Mouse (Mus musculus) hindbrain, embryonic 11.5 days (tissue): ENCODE measurements around the gene Mcoln2. TPM values are rescaled to one million over a fixed set of nuclear protein-coding genes. Genes with fewer than 3 reads are reported as not detected.

Experiments
- ATAC-seq: fragments of 200-750 bp; cut with Nextera tagmentation; 2 replicates; pipeline ENCODE4 v1.8.0; 2017; ENCODE audit warnings: mild to moderate bottlenecking, moderate TSS enrichment, moderate library complexity; ENCODE audit not compliant: low FRiP score
- DNase-seq: peaks from one replicate; pipeline ENCODE4 v3.0.0-alpha.2; 2015; ENCODE audit warnings: low spot score
- H3K27ac ChIP-seq: fragments of 300-500 bp; sonication (generic); 2 replicates; pipeline ENCODE4 v1.5.1; 2014; ENCODE audit warnings: mild to moderate bottlenecking, low read depth, low read length
- H3K27me3 ChIP-seq: fragments of 300-500 bp; sonication (generic); 2 replicates; pipeline ENCODE4 v1.6.1; 2014; ENCODE audit warnings: mild to moderate bottlenecking, low read length, moderate library complexity, mixed read lengths; ENCODE audit not compliant: control insufficient read depth, insufficient read depth
- H3K36me3 ChIP-seq: fragments of 300-500 bp; sonication (generic); 2 replicates; pipeline ENCODE4 v1.6.1; 2014; ENCODE audit warnings: mild to moderate bottlenecking, low read length, moderate library complexity, mixed read lengths; ENCODE audit not compliant: control insufficient read depth, insufficient read depth
- H3K4me1 ChIP-seq: fragments of 300-500 bp; sonication (generic); replicated peaks from 2 replicates; pipeline ENCODE4 v1.6.1; 2014; ENCODE audit warnings: low read length, mixed read lengths; ENCODE audit not compliant: control insufficient read depth, insufficient read depth
- H3K4me2 ChIP-seq: fragments of 300-500 bp; sonication (generic); replicated peaks from 2 replicates; pipeline ENCODE4 v1.6.1; 2014; ENCODE audit warnings: mild to moderate bottlenecking, low read depth, low read length
- H3K4me3 ChIP-seq: fragments of 300-500 bp; sonication (generic); 2 replicates; pipeline ENCODE4 v1.5.1; 2014; ENCODE audit warnings: low read depth, low read length
- H3K9ac ChIP-seq: fragments of 300-500 bp; sonication (generic); 2 replicates; pipeline ENCODE4 v1.6.1; 2014; ENCODE audit warnings: low read depth, low read length
- H3K9me3 ChIP-seq: fragments of 300-500 bp; sonication (generic); 2 replicates; pipeline ENCODE4 v1.6.1; 2016; ENCODE audit warnings: low read length; ENCODE audit not compliant: control insufficient read depth
- WGBS: fragments of 180-500 bp; shearing (Covaris S2); extraction: QIAGEN DNeasy Blood & Tissue Kit; methylation state at CpG from one replicate; pipeline ENCODE4 v1.1.7; 2014; 5-methylcytosine and 5-hydroxymethylcytosine counted together
- polyA plus RNA-seq: library from polyadenylated mRNA; unstranded; fragments of >200 nt; fragmentation: Nextera tagmentation; extraction: Ambion mirVana; gene quantifications from 2 replicates; pipeline ENCODE4 v1.2.1, GENCODE M21; 2014

Gene Mcoln2
- polyA plus RNA-seq, 1 experiment from 2014 or later: 0.28 TPM

DNA sequence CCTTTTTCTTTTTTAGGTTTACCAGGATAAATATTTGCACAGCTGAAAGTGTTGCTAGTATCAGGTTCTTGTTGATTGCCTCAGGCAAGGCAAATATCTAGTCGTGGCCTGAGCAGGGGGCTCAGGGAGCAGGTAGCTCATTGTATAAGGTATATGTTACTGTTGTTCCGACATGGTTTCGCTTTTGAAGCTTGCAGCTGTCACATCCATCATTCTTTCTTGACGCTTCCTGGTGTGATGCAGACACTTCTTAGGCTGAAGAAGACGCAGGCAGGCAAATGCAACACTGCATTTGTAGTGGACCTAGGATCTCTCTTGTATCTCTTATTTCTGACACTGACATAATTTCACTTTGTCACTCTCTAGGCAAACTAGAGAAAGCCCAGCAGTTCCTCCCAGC, 63.7 kb downstream of the Mcoln2 start:
- H3K27me3 ChIP-seq: no peaks in the 10 kb centered on the region
- ATAC-seq (no peak), DNase-seq (no peak)
- no peaks in the 10 kb centered on the region for H3K4me1 ChIP-seq
- H3K9me3 ChIP-seq: no peaks in the 10 kb centered on the region
- no peak overlapping the region for H3K4me2 ChIP-seq
- H3K27ac ChIP-seq: no peak overlapping the region
- H3K4me3 ChIP-seq: no peak overlapping the region
- H3K36me3 ChIP-seq: no peaks in the 10 kb centered on the region
- no peak overlapping the region for H3K9ac ChIP-seq
- WGBS: 50% methylated on average over 5 of the region's 5 CpGs

DNA sequence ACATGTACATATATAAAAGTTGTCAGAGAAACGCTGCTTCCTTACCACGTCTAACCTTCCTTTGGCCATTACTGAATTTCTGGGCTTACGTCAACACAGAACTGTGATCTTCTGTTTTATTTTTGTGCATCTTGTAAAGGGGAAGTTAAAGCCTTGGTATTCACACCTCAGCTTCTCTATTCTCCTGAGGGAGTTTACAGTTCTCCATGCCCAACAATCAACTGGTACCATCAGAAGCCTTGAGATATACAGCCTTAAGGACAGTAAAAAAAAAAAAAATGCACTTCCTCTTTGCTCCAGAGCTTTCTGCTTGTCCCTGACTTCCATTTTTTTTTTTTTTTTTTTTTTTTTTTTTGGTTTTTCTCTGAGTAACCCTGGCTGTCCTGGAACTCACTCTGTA, 66.9 kb downstream of the Mcoln2 start:
- 92% methylated on average over 3 of the region's 3 CpGs for WGBS
- H3K9me3 ChIP-seq: no peaks in the 10 kb centered on the region

DNA sequence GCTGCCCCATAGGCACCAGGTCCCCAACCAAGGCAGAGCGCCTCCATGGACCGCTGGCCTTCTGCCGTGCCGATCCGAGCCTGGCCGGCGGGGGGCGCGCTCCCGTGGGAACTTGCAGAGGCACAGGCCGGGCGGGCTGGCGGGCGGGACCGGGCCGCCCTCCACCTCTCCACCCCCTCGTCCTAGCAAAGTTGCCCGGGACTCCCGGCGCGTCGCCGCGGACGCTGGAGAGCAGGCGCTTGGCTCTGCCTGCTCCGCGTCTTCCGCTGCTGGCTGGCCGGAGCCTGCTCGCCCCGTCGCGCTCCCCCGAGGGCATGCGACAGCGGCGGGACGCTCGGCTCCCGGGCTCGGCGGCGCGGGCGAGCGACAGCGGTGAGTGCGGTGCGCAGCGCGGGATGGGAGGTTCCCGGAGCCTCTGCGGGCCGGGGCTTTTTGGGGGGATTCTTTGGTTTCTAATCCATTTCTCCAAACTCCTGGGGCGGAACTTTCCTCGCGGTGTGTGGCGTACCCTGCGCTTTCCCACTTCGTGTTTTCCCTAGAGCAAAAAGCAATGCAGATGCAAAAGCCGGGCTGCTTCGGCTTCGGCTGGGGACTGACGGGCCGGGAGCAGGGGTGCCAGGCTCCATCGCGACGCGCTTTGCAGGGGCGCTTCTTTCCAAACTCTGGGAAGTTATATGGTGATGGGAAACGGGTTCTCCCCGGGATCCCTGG, 71.3 kb downstream of the Mcoln2 start, which contains the start of gene Lpar3:
TSS of gene Lpar3 (plus strand) at position 188 of the 711 bp plus-strand sequence.
- under 1% methylated on average over 57 of the region's 73 CpGs for WGBS
- peaks cover 29% of the 10 kb centered on the region for H3K27me3 ChIP-seq
- ATAC-seq (peak; percentile 86), DNase-seq (peak; percentile 84)
- H3K36me3 ChIP-seq: no peaks in the 10 kb centered on the region
- no peak within 1 kb of the TSS for H3K27ac ChIP-seq
- H3K9ac ChIP-seq: peak within 1 kb of the TSS; percentile 38; the same call in 1 of the 2 replicates
- peaks cover 4% of the 10 kb centered on the region; the same call in 1 of the 2 replicates for H3K4me1 ChIP-seq
- H3K4me2 ChIP-seq: peak within 1 kb of the TSS; percentile 84
- H3K9me3 ChIP-seq: no peaks in the 10 kb centered on the region
- peak within 1 kb of the TSS; percentile 50 for H3K4me3 ChIP-seq

More for the DNA sequence above, 66.9 kb downstream of the Mcoln2 start:
- Histone ChIP-seq H3K4me2 (no peak overlapping the region), H3K4me1 (peaks cover 4% of the 10 kb centered on the region; the same call in 1 of the 2 replicates), H3K36me3 (no peaks in the 10 kb centered on the region), H3K27ac (no peak overlapping the region), H3K27me3 (peaks cover 17% of the 10 kb centered on the region), H3K4me3 (no peak overlapping the region), H3K9ac (no peak overlapping the region)
- DNase-seq (no peak), ATAC-seq (no peak)

DNA sequence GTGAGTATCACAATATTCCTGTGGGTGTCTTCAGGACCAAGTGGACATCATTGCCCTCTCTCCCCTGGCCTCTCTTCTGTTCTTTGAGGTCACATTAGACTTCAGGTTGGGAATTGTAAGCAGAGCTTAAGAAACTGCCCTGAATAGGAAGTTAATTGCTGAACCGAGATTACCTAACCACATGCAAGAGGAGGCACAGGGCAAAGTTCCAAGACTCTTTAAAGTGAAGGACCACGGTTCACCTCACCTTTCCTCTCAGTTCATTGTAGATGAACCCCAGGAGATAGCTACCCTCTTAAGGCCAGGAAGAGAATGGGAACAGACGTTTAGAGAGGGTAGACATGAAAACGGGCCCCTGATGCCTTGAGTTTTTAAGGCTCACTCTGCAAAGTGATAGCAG, 74.6 kb downstream of the Mcoln2 start:
- Histone ChIP-seq H3K4me1 (peaks cover 6% of the 10 kb centered on the region; the same call in 1 of the 2 replicates), H3K36me3 (no peaks in the 10 kb centered on the region), H3K9me3 (no peaks in the 10 kb centered on the region), H3K27me3 (peaks cover 27% of the 10 kb centered on the region), H3K4me2 (no peak overlapping the region), H3K4me3 (no peak overlapping the region), H3K9ac (no peak overlapping the region), H3K27ac (no peak overlapping the region)
- DNase-seq: no peak
- WGBS: 87% methylated on average over 4 of the region's 4 CpGs
- ATAC-seq: no peak

DNA sequence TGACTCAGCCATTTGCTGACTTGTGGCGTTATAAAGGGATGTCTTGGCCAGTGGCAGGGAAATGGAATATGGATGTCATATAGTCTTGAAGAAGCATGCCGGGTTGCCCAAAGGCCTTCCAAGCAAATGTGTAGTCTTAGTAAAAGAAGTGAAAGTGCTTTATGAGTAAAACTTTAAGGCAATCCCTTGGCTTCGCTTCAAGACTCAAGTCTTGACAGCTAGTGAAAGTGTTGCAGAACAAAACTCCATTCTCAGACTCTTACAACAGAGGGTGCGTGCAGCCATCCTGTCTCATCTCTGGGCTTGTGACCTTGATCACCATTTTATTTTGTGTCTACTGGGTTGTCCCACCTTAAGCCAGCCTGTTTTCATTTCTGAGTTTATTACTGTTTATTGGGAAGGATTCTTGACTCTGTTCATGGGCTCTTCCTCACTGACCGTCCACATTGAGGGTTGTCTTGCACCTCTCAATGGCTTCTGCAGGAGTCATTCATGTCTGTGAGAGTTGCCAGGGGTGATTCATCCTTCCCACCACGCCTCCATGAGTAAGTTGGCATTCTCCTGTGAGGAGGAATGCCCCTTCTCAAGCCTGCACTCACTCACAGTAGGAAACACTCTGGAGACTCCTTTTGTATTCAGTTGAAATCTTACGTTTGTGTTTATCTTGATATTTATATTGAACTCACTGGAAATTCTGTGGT, 75.6 kb downstream of the Mcoln2 start:
- Histone ChIP-seq H3K27ac (no peak overlapping the region), H3K9me3 (no peaks in the 10 kb centered on the region), H3K9ac (no peak overlapping the region), H3K4me2 (no peak overlapping the region), H3K4me1 (peaks cover 6% of the 10 kb centered on the region; the same call in 1 of the 2 replicates), H3K27me3 (peaks cover 25% of the 10 kb centered on the region), H3K4me3 (no peak overlapping the region), H3K36me3 (no peaks in the 10 kb centered on the region)
- 81% methylated on average over 7 of the region's 7 CpGs for WGBS
- DNase-seq: no peak
- ATAC-seq: no peak

DNA sequence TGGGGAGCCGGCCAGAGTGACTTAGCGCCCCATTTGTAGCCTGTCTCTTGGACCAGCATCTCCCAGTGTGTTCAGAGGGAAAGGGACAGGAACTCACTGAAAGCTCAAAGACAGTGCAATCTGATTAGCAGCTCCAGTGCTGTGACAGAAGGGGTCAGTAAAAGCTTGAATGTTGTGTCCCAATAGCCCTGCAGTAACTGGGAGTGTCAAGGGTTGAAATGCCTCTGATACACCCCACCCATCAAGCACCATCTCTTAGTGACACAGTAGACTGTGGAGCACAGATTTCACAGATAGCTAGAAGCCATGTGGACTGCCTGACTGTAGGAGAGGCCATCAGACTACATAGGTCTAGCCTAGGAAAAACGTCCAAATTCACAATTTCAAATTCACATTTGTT, 77.8 kb downstream of the Mcoln2 start:
- ATAC-seq (no peak), DNase-seq (no peak)
- Histone ChIP-seq H3K27ac (no peak overlapping the region), H3K4me2 (no peak overlapping the region), H3K4me1 (0 out of 2 replicates have a peak, but pooled peaks cover 2% of the 10 kb centered on the region), H3K36me3 (no peaks in the 10 kb centered on the region), H3K27me3 (peaks cover 4% of the 10 kb centered on the region; the same call in 1 of the 2 replicates), H3K9ac (no peak overlapping the region), H3K4me3 (no peak overlapping the region), H3K9me3 (no peaks in the 10 kb centered on the region)
- 58% methylated on average over 3 of the region's 3 CpGs for whole genome bisulfite sequencing

DNA sequence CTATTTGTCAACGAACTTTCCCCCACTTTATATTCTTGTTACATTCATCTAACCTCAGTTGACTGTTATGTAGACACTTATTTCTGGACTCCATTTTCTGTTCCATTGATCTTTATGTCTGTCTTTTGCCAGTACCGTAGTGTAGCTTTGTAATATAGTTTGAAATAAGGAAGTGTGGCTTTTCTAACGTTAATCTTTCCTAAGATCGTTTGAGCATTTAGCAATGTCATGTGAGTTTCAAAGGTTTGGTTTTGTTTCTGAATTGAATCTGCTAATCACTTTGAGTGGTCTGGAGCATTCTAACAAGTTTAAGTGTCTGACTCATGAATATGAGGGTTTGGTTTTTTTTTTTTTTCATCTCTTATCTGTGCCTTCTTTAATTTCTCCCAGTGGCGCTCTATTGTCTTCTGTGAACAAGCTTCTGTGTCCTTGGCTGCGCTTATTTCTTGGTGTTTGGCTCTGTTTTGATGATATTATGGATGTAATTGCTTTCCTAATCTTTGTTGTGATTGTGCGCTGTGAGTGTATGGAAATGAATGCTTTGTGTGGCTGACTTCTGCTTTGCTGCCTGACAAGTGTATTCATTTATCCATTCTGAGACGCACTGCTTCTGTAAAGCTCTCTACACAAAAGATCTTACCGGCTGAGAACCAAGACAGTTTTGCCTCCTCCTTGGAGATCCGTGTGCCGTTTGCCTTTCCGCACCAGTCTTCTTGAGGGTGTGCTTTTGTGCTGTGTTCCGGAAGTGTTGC, 79.1 kb downstream of the Mcoln2 start:
- 70% methylated on average over 13 of the region's 13 CpGs for WGBS
- Histone ChIP-seq H3K4me2 (no peak overlapping the region), H3K4me1 (0 out of 2 replicates have a peak, but pooled peaks cover 2% of the 10 kb centered on the region), H3K4me3 (no peak overlapping the region), H3K9me3 (no peaks in the 10 kb centered on the region), H3K36me3 (no peaks in the 10 kb centered on the region), H3K9ac (no peak overlapping the region), H3K27ac (no peak overlapping the region), H3K27me3 (no peaks in the 10 kb centered on the region; the same call in 1 of the 2 replicates)
- ATAC-seq: no peak
- no peak for DNase-seq

DNA sequence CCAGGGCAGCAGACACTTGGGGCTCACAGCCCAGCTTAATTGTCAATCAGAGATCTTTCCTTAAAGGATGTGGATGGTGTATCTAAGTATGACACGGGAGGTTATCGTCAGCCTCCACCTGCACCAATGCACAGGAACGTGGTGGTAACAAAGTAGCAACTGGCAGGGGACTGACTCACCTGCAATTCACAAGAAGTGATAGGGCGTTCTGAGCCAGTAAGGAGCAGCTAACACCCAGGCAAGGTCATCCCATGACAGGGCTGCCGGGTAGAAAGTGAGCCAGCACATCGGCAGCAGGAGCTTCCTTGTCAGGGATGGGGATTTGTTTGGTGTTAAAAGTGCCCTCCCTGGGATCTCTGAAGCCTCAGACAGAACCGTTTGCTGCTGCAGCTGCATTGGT, 83.1 kb downstream of the Mcoln2 start:
- Histone ChIP-seq H3K9me3 (no peaks in the 10 kb centered on the region), H3K4me3 (no peak overlapping the region), H3K27me3 (no peaks in the 10 kb centered on the region), H3K9ac (no peak overlapping the region), H3K4me1 (0 out of 2 replicates have a peak, but pooled peaks cover 2% of the 10 kb centered on the region), H3K4me2 (no peak overlapping the region), H3K36me3 (no peaks in the 10 kb centered on the region), H3K27ac (no peak overlapping the region)
- 69% methylated on average over 7 of the region's 7 CpGs for WGBS
- DNase-seq (no peak), ATAC-seq (no peak)
